Mouse (Mus musculus) liver, embryonic 14.5 days (tissue): ENCODE measurements at regions not wholly inside any gene's neighbourhood (a gene's known extent, or its start where the extent isn't known, plus 50 kb on each side); places are given as distances from the start of the nearest gene placed in this dataset.

ENCODE experiments used
- CTCF ChIP-seq: IDR thresholded peaks from 2 replicates; pipeline ENCODE4 v1.5.1; 2016; ENCODE audit warnings: antibody characterized with exemption, low read depth, control low read depth
- EP300 ChIP-seq: IDR thresholded peaks from 2 replicates; pipeline ENCODE4 v1.6.1; 2016; ENCODE audit warnings: antibody characterized with exemption, low read depth

DNA sequence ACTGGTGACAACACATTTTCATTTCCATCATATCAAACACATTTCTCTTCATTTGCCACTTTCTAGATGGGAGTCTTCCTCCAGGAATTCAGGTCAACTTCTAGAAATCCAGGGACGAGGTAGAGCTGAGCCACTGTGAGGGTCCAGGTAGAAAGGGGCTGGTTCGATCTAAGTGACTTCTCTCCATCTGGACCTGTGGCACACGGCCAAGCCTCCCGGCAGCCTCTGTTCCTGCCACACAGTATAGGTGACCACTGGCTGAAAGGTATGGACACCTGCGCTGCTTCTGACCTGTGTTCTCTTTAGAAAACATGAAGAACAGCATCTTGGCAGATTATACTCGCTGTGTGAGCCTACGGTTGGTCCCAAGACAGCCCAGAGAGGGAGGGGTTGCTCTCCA is 179.7 kb upstream of the Zfp618 start:
- TF ChIP-seq CTCF (no peak), EP300 (no peak)
